Mouse (Mus musculus): ENCODE measurements around the gene Selp.

Gene Selp

DNA sequence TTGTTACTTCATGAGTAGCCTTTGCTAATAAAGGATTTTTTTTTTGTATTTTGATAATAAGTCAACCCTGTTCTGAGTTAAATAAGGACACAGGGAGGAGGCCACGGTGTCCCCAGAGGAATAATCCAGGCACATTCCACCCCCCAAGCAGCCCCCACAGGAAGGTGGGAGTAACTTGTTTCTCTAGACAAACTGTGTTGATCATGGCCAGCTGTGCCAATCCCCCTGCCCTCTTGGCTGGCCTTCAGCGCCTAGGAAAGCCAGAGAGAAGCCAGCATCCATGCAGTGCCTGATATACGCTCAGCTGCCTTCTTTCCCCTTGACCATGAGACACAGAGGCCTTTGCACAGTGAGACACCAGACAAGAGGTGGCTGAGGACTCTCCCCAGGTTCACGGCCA is 84.5 kb downstream of the Selp start:
- Histone ChIP-seq H3K4me3 (replicated peaks; ENCODE audit: low read length) (no peak overlapping the region), H3K36me3 (ENCODE audit: insufficient read depth, low read length) (no peaks in the 10 kb centered on the region), H3K9me3 (ENCODE audit: low read length) (no peaks in the 10 kb centered on the region), H3K4me1 (replicated peaks; ENCODE audit: low read depth, low read length) (no peaks in the 10 kb centered on the region), H3K27me3 (ENCODE audit: insufficient read depth, low read length) (no peaks in the 10 kb centered on the region)
- TF ChIP-seq POU5F1 (IDR thresholded peaks at IDR 0.05; ENCODE audit: borderline replicate concordance, low read length) = no peak
- no peak for TF ChIP-seq NANOG (IDR thresholded peaks at IDR 0.05; ENCODE audit: borderline replicate concordance, low read length)
- no peak for TF ChIP-seq CTCF (conservative IDR thresholded peaks at IDR 0.05; ENCODE audit: low read length)
